17 mouse cellular contexts compared by ENCODE assay signal in the genomic region with DNA sequence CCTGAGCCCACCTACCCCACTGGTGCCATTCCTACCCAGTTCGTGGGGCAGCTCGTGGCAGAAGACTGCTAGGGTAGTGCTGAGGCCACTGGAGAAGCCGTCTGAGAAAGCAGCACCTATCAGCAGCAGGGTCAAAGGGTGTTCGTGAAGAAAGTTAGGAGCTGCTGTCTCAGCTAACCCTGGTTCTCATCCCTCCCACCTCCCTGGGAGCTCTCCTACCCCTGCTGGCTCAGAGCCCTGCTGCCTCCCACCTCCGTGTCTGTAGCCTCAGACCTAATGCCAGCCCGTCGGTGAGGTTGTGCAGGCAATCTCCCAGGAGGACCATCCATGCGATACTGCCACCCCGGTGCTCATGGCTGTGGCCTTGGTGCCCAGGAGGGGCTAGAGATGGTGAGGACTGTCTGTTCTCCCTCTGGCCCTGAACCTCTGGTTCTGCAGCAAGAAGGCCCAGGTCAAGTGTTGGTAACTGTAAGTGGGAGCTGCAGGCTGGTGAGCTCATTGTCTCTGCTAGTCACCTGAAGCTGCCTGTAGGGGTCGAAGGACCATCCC. TPM values are rescaled to one million over a fixed set of nuclear protein-coding genes. Genes with fewer than 3 reads are reported as not detected.
DNase-seq lines count a peak whose midpoint lies in the region; ATAC-seq and TF ChIP-seq lines count a peak whose summit lies in the region.
"Had no signal": no experiment of that assay in that cellular context is flagged by ENCODE, and none has a peak within 500 bp of the region (broad histone marks: within the 10 kb centered on the region; RNA-seq: fewer than 3 reads in every experiment).

No protein-coding gene starts in this region.

- no peak for ATAC-seq in kidney, embryonic 15.5 days (replicated peaks; ENCODE audit: low FRiP score)
- no peak for ATAC-seq in embryonic facial prominence, embryonic 13.5 days (ENCODE audit: insufficient number of reproducible peaks, insufficient read depth, low FRiP score, low TSS enrichment, low read depth)

- H3K27ac ChIP-seq in kidney, embryonic 15.5 days = no peak overlapping the region
- no peak overlapping the region for H3K27ac ChIP-seq in MEL (ENCODE audit: control insufficient read depth, low read depth, low read length)
- H3K27ac ChIP-seq in embryonic facial prominence, embryonic 13.5 days = peak overlapping the region; percentile 7; the same call in 1 of the 2 replicates
- H3K27ac ChIP-seq: hindbrain, postnatal 0 days; limb, embryonic 10.5 days; liver, embryonic 14.5 days had no signal

- no peak overlapping the region for H3K9ac ChIP-seq in kidney, embryonic 15.5 days
- no peak overlapping the region for H3K9ac ChIP-seq in MEL (ENCODE audit: control insufficient read depth, low read depth, low read length, poor library complexity, severe bottlenecking)
- no peak overlapping the region for H3K9ac ChIP-seq in embryonic facial prominence, embryonic 13.5 days
- H3K9ac ChIP-seq: liver, embryonic 14.5 days had no signal

- TF ChIP-seq EP300 in MEL (IDR thresholded peaks at IDR 0.05; ENCODE audit: low read depth in 1 of 2, low read length in 2 of 2) = no peak

- H3K9me3 ChIP-seq in kidney, embryonic 15.5 days (replicated peaks) = no peaks in the 10 kb centered on the region
- H3K9me3 ChIP-seq in MEL (replicated peaks; ENCODE audit: insufficient read depth, low read length) = no peaks in the 10 kb centered on the region
- H3K9me3 ChIP-seq in embryonic facial prominence, embryonic 13.5 days = no peaks in the 10 kb centered on the region
- H3K9me3 ChIP-seq: limb, embryonic 10.5 days; neural tube, embryonic 12.5 days had no signal

- H3K4me3 ChIP-seq in kidney, embryonic 15.5 days (replicated peaks) = no peak overlapping the region
- no peak overlapping the region for H3K4me3 ChIP-seq in MEL (ENCODE audit: control insufficient read depth in 1 of 2, insufficient read depth in 1 of 2, low read depth in 2 of 2, low read length in 2 of 2)
- H3K4me3 ChIP-seq in embryonic facial prominence, embryonic 13.5 days = no peak overlapping the region
- H3K4me3 ChIP-seq: neural tube, embryonic 12.5 days had no signal

- H3K27me3 ChIP-seq in kidney, embryonic 15.5 days = no peaks in the 10 kb centered on the region
- no peaks in the 10 kb centered on the region for H3K27me3 ChIP-seq in MEL (ENCODE audit: control insufficient read depth in 1 of 2, insufficient read depth in 2 of 2, low read length in 2 of 2)
- no peaks in the 10 kb centered on the region for H3K27me3 ChIP-seq in embryonic facial prominence, embryonic 13.5 days
- H3K27me3 ChIP-seq: neural tube, embryonic 12.5 days had no signal

- no peak for TF ChIP-seq POLR2A in MEL (IDR thresholded peaks at IDR 0.05; ENCODE audit: control insufficient read depth in 1 of 2, insufficient read depth in 1 of 2, low read depth in 1 of 2, low read length in 2 of 2, poor library complexity in 1 of 2)

- no peak for TF ChIP-seq RAD21 in MEL (IDR thresholded peaks at IDR 0.05; ENCODE audit: low read depth, low read length)

- H3K36me3 ChIP-seq in kidney, embryonic 15.5 days = peaks cover 53% of the 10 kb centered on the region
- H3K36me3 ChIP-seq in MEL (ENCODE audit: control insufficient read depth in 1 of 2, insufficient read depth in 2 of 2, low read length in 2 of 2) = no peaks in the 10 kb centered on the region
- H3K36me3 ChIP-seq in embryonic facial prominence, embryonic 13.5 days = peaks cover 58% of the 10 kb centered on the region

- WGBS in kidney, embryonic 15.5 days = 67% methylated on average over 10 of the region's 10 CpGs
- 73% methylated on average over 10 of the region's 10 CpGs for WGBS in embryonic facial prominence, embryonic 13.5 days

- intact Hi-C loops in left cerebral cortex, postnatal 25 days (cut with DNase I) = no loop called here

- H3K79me2 ChIP-seq in MEL (ENCODE audit: control insufficient read depth, insufficient read depth, low read length, poor library complexity) = no peaks in the 10 kb centered on the region

- no peak for TF ChIP-seq CTCF in MEL (IDR thresholded peaks at IDR 0.05 in 2 of 3, conservative IDR thresholded peaks at IDR 0.05 in 1 of 3; ENCODE audit: control insufficient read depth in 1 of 3, insufficient read depth in 1 of 3, low read depth in 2 of 3, low read length in 3 of 3, poor library complexity in 1 of 3, severe bottlenecking in 1 of 3)

- no peak overlapping the region for H3K4me2 ChIP-seq in kidney, embryonic 15.5 days
- H3K4me2 ChIP-seq in embryonic facial prominence, embryonic 13.5 days = no peak overlapping the region
- H3K4me2 ChIP-seq: neural tube, embryonic 12.5 days had no signal

- peaks cover 34% of the 10 kb centered on the region for H3K4me1 ChIP-seq in kidney, embryonic 15.5 days
- H3K4me1 ChIP-seq in MEL (ENCODE audit: control insufficient read depth in 1 of 2, insufficient read depth in 2 of 2, low read length in 2 of 2) = no peaks in the 10 kb centered on the region
- H3K4me1 ChIP-seq in embryonic facial prominence, embryonic 13.5 days = peaks cover 21% of the 10 kb centered on the region; the same call in 1 of the 2 replicates
- H3K4me1 ChIP-seq: neural tube, embryonic 12.5 days had no signal

- peak; percentile 48 for DNase-seq in kidney, adult 11 months
- DNase-seq in MEL (ENCODE audit: low read depth, low spot score) = no peak
- DNase-seq in kidney, postnatal 25 days = peak; percentile 60 to 75
- no peak for DNase-seq in lung, postnatal 14 days
- DNase-seq in left cerebral cortex, postnatal 25 days (ENCODE audit: low spot score in 2 of 2) = no peak
- DNase-seq: gastrocnemius, postnatal 25 days; spleen, adult 18-20 months had no signal

TF ChIP-seq in MEL, 35 proteins besides CTCF, POLR2A, EP300 and RAD21:
- TF ChIP-seq POLR2AphosphoS2 (IDR thresholded peaks at IDR 0.05; ENCODE audit: low read length) = peak; percentile 37
- TF ChIP-seq MXI1 (IDR thresholded peaks at IDR 0.05; ENCODE audit: low read depth, low read length) = no peak

RNA-seq across cellular contexts. Expression of a gene that starts 4.2 kb away (rescaled TPM):
- 41.5 and 47.1 TPM in 2 replicates for polyA plus RNA-seq in kidney, embryonic 15.5 days (2015; fragmentation: Nextera tagmentation; extraction: Ambion mirVana)
- total RNA-seq in MEL (2012; rRNA removed) = not detected in 2 replicates
- not detected for polyA plus RNA-seq in MEL (2012; ENCODE audit: insufficient read depth in 1 of 2, insufficient read length in 2 of 2, low read depth in 1 of 2, low replicate concordance in 2 of 2, missing spikeins in 1 of 2)
- 0.20 and 0.92 TPM in 2 replicates for polyA plus RNA-seq in embryonic facial prominence, embryonic 13.5 days (2015; fragmentation: Nextera tagmentation; extraction: Ambion mirVana)
- under 1 TPM; 0.30 to 0.32 TPM for total RNA-seq in left cerebral cortex, postnatal 25 days (2021)
- total RNA-seq: gastrocnemius, postnatal 25 days; left cerebral cortex, adult 18-20 months; megakaryocyte-erythroid progenitor cell, adult 5-6 weeks had no signal
- polyA plus RNA-seq: heart, postnatal 0 days; lung, postnatal 0 days; neural tube, embryonic 12.5 days had no signal

RNA-seq across cellular contexts. Expression of a gene that starts 14.5 kb away (rescaled TPM):
- polyA plus RNA-seq in kidney, embryonic 15.5 days (2015; fragmentation: Nextera tagmentation; extraction: Ambion mirVana) = 82.8 and 92.6 TPM in 2 replicates
- total RNA-seq in MEL (2012; rRNA removed) = 33.7 and 39.9 TPM in 2 replicates
- 100 to 1,000 TPM; 166 to 249 TPM for polyA plus RNA-seq in MEL (2012; ENCODE audit: insufficient read depth in 1 of 2, insufficient read length in 2 of 2, low read depth in 1 of 2, low replicate concordance in 2 of 2, missing spikeins in 1 of 2)
- 72.3 and 73.0 TPM in 2 replicates for polyA plus RNA-seq in embryonic facial prominence, embryonic 13.5 days (2015; fragmentation: Nextera tagmentation; extraction: Ambion mirVana)
- 10 to 100 TPM; 87.8 to 89.7 TPM for total RNA-seq in left cerebral cortex, postnatal 25 days (2021)

RNA-seq across cellular contexts. Expression of a gene that starts 14.7 kb away (rescaled TPM):
- polyA plus RNA-seq in kidney, embryonic 15.5 days (2015; fragmentation: Nextera tagmentation; extraction: Ambion mirVana) = 45.1 and 45.9 TPM in 2 replicates
- total RNA-seq in MEL (2012; rRNA removed) = 25.4 and 28.1 TPM in 2 replicates
- 10 to 100 TPM in 1 of 2 experiments, not detected in 1; 27.4 TPM for polyA plus RNA-seq in MEL (2012; ENCODE audit: insufficient read depth in 1 of 2, insufficient read length in 2 of 2, low read depth in 1 of 2, low replicate concordance in 2 of 2, missing spikeins in 1 of 2)
- 45.4 and 46.7 TPM in 2 replicates for polyA plus RNA-seq in embryonic facial prominence, embryonic 13.5 days (2015; fragmentation: Nextera tagmentation; extraction: Ambion mirVana)
- 10 to 100 TPM; 76.7 to 78.6 TPM for total RNA-seq in left cerebral cortex, postnatal 25 days (2021)

RNA-seq across cellular contexts. Expression of a gene that starts 19.9 kb away (rescaled TPM):
- polyA plus RNA-seq in kidney, embryonic 15.5 days (2015; fragmentation: Nextera tagmentation; extraction: Ambion mirVana) = 13.6 and 14.5 TPM in 2 replicates
- 9.5 and 10.0 TPM in 2 replicates for total RNA-seq in MEL (2012; rRNA removed)
- polyA plus RNA-seq in MEL (2012; ENCODE audit: insufficient read depth in 1 of 2, insufficient read length in 2 of 2, low read depth in 1 of 2, low replicate concordance in 2 of 2, missing spikeins in 1 of 2) = 10 to 100 TPM in 1 of 2 experiments, not detected in 1; 39.9 TPM
- polyA plus RNA-seq in embryonic facial prominence, embryonic 13.5 days (2015; fragmentation: Nextera tagmentation; extraction: Ambion mirVana) = 15.0 and 16.0 TPM in 2 replicates
- 10 to 100 TPM; 65.1 to 68.9 TPM for total RNA-seq in left cerebral cortex, postnatal 25 days (2021)

RNA-seq across cellular contexts. Expression of a gene that starts 28.0 kb away (rescaled TPM):
- 13.7 TPM in 2 replicates for polyA plus RNA-seq in kidney, embryonic 15.5 days (2015; fragmentation: Nextera tagmentation; extraction: Ambion mirVana)
- total RNA-seq in MEL (2012; rRNA removed) = 6.8 and 7.7 TPM in 2 replicates
- polyA plus RNA-seq in MEL (2012; ENCODE audit: insufficient read depth in 1 of 2, insufficient read length in 2 of 2, low read depth in 1 of 2, low replicate concordance in 2 of 2, missing spikeins in 1 of 2) = 10 to 100 TPM in 1 of 2 experiments, not detected in 1; 14.1 TPM
- polyA plus RNA-seq in embryonic facial prominence, embryonic 13.5 days (2015; fragmentation: Nextera tagmentation; extraction: Ambion mirVana) = 13.1 and 16.2 TPM in 2 replicates
- total RNA-seq in left cerebral cortex, postnatal 25 days (2021) = 10 to 100 TPM; 60.4 to 63.8 TPM

Comparison
In these comparisons a context has a peak if more than half of its experiments do, and no peak if none do; other contexts are left out.
1. DNase-seq: peak in kidney, adult 11 months (single experiment) and kidney, postnatal 25 days (2 of 2); none in MEL (single experiment), lung, postnatal 14 days (single experiment) and left cerebral cortex, postnatal 25 days (0 of 2).
2. RNA of a gene that starts 4.2 kb away (polyA plus RNA-seq): 41.5 to 47.1 TPM in kidney, embryonic 15.5 days; 0.20 to 0.92 TPM in embryonic facial prominence, embryonic 13.5 days and not detected in MEL; every median in the first group is over 10 times any median in the second.